Mouse (Mus musculus): ENCODE data around the gene Pkd1l3. TPM values are rescaled to one million over a fixed set of nuclear protein-coding genes. Genes with fewer than 3 reads are reported as not detected.

The Pkd1l3 gene
- 0.47 TPM for total RNA-seq (2023)

GRCm38 (mm10) chr8:109614243-109615210 lies at the start of gene Pkd1l3:
Gene Pkd1l3 (plus strand): TSS chr8:109614517.

GRCm38 (mm10) chr8:109565498-109566333 lies 48.6 kb upstream of the Pkd1l3 start, which contains the start of the genes Dhx38 and Txnl4b:
Gene Dhx38 (minus strand): TSS chr8:109565861.
Gene Txnl4b (plus strand): TSS chr8:109565892.

GRCm38 (mm10) chr8:109578900-109579301 lies 35.4 kb upstream of the Pkd1l3 start, which contains the start of gene Hp:
Gene Hp (minus strand): TSS chr8:109579172.

GRCm38 (mm10) chr8:109608271-109609152 lies 5.8 kb upstream of the Pkd1l3 start, which contains the start of gene Dhodh:
Gene Dhodh (minus strand): TSS chr8:109608673.

GRCm38 (mm10) chr8:109693146-109693900 lies 79.0 kb downstream of the Pkd1l3 start, which contains the start of gene Ist1:
Gene Ist1 (minus strand): TSS chr8:109693260.

GRCm38 (mm10) chr8:109705320-109706075 lies 91.2 kb downstream of the Pkd1l3 start, which contains the start of gene Zfp821:
Gene Zfp821 (plus strand): TSS chr8:109705546.

Other genes starting within 250 kb of the Pkd1l3 start
- gene Pmfbp1, start 120.5 kb upstream of the Pkd1l3 start, total RNA-seq (2023): not detected
- gene Dhx38, start 48.7 kb upstream of the Pkd1l3 start, total RNA-seq (2023): 73.8 TPM
- 5.0 TPM for gene Txnl4b, start 48.6 kb upstream of the Pkd1l3 start, total RNA-seq (2023)
- 1.0 TPM for gene Hp, start 35.3 kb upstream of the Pkd1l3 start, total RNA-seq (2023)
- 24.7 TPM for gene Dhodh, start 5.8 kb upstream of the Pkd1l3 start, total RNA-seq (2023)
- 90.7 TPM for gene Ist1, start 78.7 kb downstream of the Pkd1l3 start, total RNA-seq (2023)
- gene Zfp821, start 91.0 kb downstream of the Pkd1l3 start, total RNA-seq (2023): 2.6 TPM
- gene Atxn1l, start 123.2 kb downstream of the Pkd1l3 start, total RNA-seq (2023): 26.6 TPM
- 79.0 TPM for gene Ap1g1, start 164.0 kb downstream of the Pkd1l3 start, total RNA-seq (2023)

All from CD4-positive naive resting alpha-beta T cell, adult 57 days (primary cell).